Mouse (Mus musculus): ENCODE measurements at regions not wholly inside any gene's neighbourhood (a gene's known extent, or its start where the extent isn't known, plus 50 kb on each side); places are given as distances from the start of the nearest gene placed in this dataset.

DNA sequence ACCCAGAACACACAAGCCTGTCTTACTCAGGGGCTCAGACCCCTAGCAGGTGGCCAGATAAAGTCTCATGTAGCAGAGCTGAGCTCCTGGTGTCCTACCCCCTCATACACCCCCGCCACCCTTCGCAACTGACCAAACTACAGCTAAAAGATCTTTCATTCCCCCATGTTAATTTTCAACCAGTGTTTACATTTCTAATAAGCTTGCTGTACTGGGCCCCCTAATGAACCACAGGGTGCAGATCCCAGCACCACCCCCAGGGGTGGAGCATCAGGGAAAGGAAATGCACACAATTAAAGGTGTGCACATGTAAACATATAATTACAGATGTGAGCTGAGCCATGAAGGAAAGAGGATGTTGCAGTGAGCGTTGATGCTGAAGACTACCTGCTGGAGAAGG, 54.6 kb upstream of the Stx16 start:
- TF ChIP-seq POLR2A (IDR thresholded peaks at IDR 0.05; ENCODE audit: extremely low read depth, insufficient read depth, low read length) (no peak), CTCF (IDR thresholded peaks at IDR 0.05; ENCODE audit: low read depth, low read length) (no peak)
- H3K36me3 ChIP-seq (ENCODE audit: control insufficient read depth, insufficient read depth, low read length): no peaks in the 10 kb centered on the region
- no peak overlapping the region for H3K4me3 ChIP-seq (ENCODE audit: insufficient read depth, low read depth, low read length)
- no peak for DNase-seq (ENCODE audit: extremely low read depth, low read depth, low spot score)
- H3K27ac ChIP-seq (replicated peaks; ENCODE audit: insufficient read depth, low read depth, low read length): no peak overlapping the region
- no peak overlapping the region for H3K9ac ChIP-seq (ENCODE audit: low read depth, low read length)
- no peaks in the 10 kb centered on the region for H3K27me3 ChIP-seq (ENCODE audit: control insufficient read depth, insufficient read depth, low read length)
- no peaks in the 10 kb centered on the region for H3K4me1 ChIP-seq (ENCODE audit: control insufficient read depth, insufficient read depth, low read length)
- no peaks in the 10 kb centered on the region for H3K79me2 ChIP-seq (ENCODE audit: control insufficient read depth, insufficient read depth, low read length)
- 68% methylated on average over 3 of the region's 3 CpGs for whole genome bisulfite sequencing

DNA sequence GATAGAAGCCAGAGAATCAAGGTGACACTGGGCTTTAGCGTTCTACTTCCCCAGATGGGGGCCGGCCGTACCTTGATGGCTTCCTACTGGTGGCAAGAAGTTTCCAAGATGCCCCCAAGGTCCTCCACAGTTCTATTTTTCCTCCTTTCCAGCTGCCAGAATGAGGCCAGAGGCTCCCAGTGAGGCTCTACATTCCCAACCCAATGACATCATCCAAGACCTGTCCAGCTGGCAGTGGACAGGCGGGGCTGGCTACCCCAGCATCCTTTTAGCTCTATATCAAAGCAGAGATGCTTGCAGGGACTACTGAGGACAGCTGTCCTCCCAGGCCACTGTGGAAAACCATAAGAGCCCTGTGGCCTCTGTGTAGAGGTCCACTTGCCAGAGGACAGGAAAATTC, 53.8 kb upstream of the Stx16 start:
- no peaks in the 10 kb centered on the region for H3K27me3 ChIP-seq (ENCODE audit: control insufficient read depth, insufficient read depth, low read length)
- H3K4me1 ChIP-seq (ENCODE audit: control insufficient read depth, insufficient read depth, low read length): no peaks in the 10 kb centered on the region
- no peaks in the 10 kb centered on the region for H3K36me3 ChIP-seq (ENCODE audit: control insufficient read depth, insufficient read depth, low read length)
- TF ChIP-seq POLR2A (IDR thresholded peaks at IDR 0.05; ENCODE audit: extremely low read depth, insufficient read depth, low read length) (no peak), CTCF (IDR thresholded peaks at IDR 0.05; ENCODE audit: low read depth, low read length) (no peak)
- no peak overlapping the region for H3K9ac ChIP-seq (ENCODE audit: low read depth, low read length)
- H3K27ac ChIP-seq (replicated peaks; ENCODE audit: insufficient read depth, low read depth, low read length): no peak overlapping the region
- no peaks in the 10 kb centered on the region for H3K79me2 ChIP-seq (ENCODE audit: control insufficient read depth, insufficient read depth, low read length)
- no peak for DNase-seq (ENCODE audit: extremely low read depth, low read depth, low spot score)
- H3K4me3 ChIP-seq (ENCODE audit: insufficient read depth, low read depth, low read length): no peak overlapping the region
- WGBS: 96% methylated on average over 4 of the region's 4 CpGs

DNA sequence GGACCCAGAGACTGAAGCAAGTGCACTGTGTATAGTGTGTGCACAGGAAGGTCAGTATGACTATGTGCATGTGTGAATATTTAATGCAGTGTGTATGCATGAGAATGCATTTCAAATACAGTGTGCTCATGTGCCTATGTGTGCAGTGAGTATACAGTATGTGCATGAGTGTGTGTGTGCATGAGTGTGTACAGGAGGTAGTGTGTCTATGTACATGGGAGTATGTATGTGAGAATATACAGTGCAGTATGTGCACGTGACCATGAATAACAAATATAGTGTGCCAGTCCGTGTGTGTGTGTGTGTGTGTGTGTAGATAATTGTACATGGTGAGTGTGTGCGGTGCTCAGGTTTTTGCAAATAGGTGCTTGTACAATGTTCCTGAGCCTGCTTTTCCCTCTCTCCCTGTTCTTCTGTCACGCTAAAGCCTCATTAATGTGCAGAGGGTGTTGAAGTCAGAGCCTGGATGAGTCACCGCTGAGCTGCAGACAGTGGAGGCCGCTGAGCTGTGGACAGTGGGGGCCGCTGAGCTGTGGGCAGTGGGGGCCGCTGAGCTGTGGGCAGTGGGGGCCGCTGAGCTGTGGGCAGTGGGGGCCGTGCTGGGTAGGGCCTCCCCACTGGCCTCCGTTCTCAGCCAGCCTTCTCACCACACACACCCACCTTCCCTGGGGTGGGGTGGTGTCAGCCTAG, 50.8 kb upstream of the Stx16 start:
- Histone ChIP-seq H3K27me3 (ENCODE audit: control insufficient read depth, insufficient read depth, low read length) (no peaks in the 10 kb centered on the region), H3K36me3 (ENCODE audit: control insufficient read depth, insufficient read depth, low read length) (no peaks in the 10 kb centered on the region), H3K79me2 (ENCODE audit: control insufficient read depth, insufficient read depth, low read length) (no peaks in the 10 kb centered on the region), H3K4me3 (ENCODE audit: insufficient read depth, low read depth, low read length) (no peak overlapping the region), H3K4me1 (ENCODE audit: control insufficient read depth, insufficient read depth, low read length) (no peaks in the 10 kb centered on the region; the same call in 1 of the 2 replicates), H3K27ac (replicated peaks; ENCODE audit: insufficient read depth, low read depth, low read length) (no peak overlapping the region), H3K9ac (ENCODE audit: low read depth, low read length) (no peak overlapping the region)
- WGBS: 89% methylated on average over 11 of the region's 11 CpGs
- no peak for TF ChIP-seq CTCF (IDR thresholded peaks at IDR 0.05; ENCODE audit: low read depth, low read length)
- no peak for TF ChIP-seq POLR2A (IDR thresholded peaks at IDR 0.05; ENCODE audit: extremely low read depth, insufficient read depth, low read length)
- DNase-seq (ENCODE audit: extremely low read depth, low read depth, low spot score): no peak
